Mouse (Mus musculus) lung, adult 10 weeks (tissue): ENCODE data around the gene Tuba1b. TPM values are rescaled to one million over a fixed set of nuclear protein-coding genes. Genes with fewer than 3 reads are reported as not detected.

Source experiments
- polyA plus RNA-seq: library from polyadenylated mRNA; stranded (reverse); fragments of 350-450 nt; fragmentation: Illumina TruSeq; extraction: RNeasy Lipid Tissue Mini Kit (QIAGEN cat#74804); gene quantifications from one replicate; pipeline ENCODE4 v1.2.3, GENCODE M21; 2014; ENCODE audit warnings: low read depth, low replicate concordance; ENCODE audit not compliant: insufficient read depth

The Tuba1b gene
- 632 TPM for polyA plus RNA-seq

DNA sequence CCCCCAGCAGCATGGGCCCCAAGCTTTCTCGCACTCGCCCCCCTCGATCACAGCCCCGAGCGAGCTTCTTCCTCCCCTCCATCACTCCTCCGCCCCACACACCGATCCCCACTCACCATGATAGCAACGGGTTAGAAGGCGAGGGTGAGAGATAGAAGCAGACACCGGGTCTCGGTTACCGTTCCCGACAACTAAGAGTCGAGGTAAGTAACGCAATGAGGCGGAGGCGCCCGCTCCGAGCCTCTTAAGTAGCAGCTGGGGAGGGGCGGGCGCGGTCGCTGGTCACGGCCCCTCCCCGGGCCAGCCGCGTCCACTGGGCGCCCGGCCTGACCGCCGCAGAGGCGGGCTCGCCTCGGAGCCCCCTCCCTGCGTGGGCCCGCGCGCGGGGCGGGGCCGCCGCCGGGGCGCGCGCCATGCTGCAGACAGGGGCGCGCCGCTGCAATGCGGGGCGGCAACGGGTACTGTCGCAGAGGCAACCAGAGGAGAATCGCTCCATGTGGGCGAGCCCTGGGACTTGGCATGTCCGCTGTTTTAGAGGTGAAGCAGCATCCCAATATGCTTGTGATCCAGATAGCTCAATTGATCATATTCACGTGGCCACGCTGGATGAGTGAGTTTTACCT, at the start of gene Tuba1b:
TSS of gene Tuba1b (minus strand) at position 349 of the 623 bp plus-strand sequence.

DNA sequence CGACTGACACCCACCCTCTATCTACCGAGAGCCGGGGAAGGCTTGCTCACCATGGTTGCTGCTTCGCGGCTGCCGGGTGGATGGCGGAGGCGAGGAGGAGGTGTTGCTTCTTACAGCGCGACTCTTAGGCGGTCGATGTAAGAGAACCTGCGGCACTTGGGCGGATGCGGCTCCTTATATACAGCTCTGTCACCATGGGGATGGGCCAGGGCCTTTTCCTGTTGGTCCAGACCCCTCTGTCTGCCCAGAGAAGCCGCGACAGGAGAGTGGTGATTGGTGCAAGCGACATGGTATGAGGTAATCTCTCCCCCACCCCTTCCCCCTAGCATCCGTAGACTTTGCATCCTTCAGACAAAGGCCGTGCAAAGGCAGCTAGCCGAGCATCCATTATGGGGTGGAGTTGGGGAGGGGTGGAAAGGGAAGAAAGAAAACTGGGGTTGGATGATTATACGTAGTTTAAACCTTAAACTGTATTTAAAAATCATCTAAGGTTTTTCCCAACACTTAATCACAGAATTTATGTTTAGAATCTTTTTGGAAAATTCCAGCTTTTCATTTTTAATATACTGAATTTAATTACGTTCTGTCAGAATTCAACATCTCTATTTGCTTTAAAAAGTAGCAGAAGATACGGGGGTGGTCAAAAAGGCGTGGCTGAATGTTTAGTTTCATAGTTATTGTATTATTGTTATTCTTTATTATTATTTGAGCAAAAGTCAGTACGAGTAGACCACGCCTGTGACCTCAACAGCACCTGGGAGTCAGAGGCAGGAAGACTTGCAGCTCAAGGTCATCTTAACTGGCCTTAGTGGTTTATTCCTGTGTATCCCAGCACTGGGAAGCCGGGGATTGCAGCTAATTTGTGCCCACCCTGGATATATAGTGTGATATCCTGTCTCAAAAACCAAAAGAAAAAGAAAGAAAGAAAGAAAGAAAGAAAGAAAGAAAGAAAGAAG, 19.3 kb upstream of the Tuba1b start, which contains the start of the genes Gm49450 and Tuba1a:
TSS of gene Gm49450 (minus strand) at position 151 of the 956 bp plus-strand sequence.
TSS of gene Tuba1a (minus strand) at position 303 of the 956 bp plus-strand sequence.

DNA sequence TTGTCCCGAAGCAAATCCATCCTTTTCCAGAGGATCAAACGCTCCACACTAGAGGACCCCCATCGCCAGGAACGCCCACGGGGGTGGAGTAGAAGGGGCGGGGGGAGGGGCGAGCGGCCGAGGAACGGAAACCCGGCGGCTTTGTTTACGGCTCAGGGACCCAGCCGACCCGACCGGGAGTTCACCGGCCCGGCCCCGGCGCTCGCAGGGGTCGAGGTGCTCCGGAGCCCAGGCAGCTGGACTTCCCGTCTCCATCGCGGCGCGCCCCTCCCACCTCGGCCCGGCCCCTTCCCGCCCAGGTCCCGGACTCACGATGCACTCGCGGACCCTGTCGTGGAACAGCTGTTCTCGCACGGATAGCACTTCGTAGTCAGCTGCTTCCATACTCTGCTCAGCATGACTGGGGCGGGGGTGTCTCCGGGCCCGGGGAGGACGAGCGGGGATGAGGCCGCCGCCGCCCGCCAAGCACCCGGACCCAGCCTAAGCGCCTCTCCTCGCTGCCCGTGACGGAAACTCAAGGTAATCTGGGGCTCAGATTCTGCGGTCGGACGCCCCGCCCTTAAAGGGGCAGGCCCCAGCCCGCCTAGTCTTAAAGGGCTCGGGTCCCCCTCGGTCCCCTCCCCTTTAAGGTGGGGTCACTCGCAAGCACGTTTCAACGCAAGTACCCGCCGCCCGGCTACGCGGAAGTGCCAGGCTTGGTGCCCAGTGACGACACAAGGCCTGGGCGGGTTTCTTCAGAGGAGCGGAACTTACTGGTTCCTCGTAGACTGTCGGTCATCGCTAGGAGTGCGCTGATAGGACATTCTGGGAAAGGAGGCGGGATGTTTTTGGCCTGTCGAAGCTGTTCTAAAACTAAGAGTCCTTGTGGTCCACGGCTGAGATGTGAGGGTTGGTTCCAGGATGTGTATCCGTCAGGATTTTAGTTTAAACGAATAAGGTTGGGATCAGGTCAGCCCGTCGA, 16.5 kb downstream of the Tuba1b start, which contains the start of gene Lmbr1l:
TSS of gene Lmbr1l (minus strand) at position 694 of the 961 bp plus-strand sequence.

DNA sequence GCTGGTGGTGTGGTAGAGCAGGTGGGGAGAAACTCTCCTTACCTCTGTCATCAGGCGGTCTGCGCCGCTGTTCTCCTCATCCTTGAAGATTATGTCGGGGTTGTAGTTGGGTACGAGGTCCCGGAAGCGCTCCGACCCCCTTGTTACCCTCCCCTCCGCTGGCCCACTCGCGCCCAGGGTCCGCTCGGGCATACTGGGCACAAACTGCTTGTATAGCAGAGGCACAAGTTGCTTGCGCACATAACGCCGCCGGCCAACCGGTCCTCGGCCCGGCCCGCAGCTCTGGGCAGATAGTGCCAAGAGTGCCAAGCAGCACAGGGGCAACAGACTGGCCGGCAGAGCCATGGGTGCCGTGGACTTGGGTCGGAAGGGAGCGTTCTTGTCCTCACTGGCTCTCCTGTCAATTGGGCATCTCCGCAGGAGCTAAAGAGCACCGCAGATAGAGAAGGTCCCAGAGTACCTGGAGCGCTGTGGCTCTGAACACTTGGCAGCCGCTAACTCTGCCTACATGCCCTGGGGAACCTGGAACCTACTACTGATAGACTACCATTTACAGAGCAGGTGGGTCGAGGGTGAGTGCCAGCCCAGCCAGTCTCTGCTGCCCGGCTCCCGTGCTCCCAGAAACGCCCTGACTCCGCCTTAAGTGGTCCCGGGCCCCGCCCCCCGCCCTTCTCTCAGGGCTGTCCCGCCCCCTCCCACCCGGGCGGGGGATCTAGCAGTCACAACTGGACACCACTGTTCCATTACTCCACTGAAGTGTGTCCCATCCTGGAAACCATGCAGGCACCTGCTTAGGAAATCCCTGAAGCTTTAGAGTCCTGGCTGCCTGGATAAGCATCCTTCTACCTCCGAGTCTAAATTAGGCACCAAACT, 36.2 kb downstream of the Tuba1b start, which contains the start of gene Dhh:
TSS of gene Dhh (minus strand) at position 613 of the 873 bp plus-strand sequence.

DNA sequence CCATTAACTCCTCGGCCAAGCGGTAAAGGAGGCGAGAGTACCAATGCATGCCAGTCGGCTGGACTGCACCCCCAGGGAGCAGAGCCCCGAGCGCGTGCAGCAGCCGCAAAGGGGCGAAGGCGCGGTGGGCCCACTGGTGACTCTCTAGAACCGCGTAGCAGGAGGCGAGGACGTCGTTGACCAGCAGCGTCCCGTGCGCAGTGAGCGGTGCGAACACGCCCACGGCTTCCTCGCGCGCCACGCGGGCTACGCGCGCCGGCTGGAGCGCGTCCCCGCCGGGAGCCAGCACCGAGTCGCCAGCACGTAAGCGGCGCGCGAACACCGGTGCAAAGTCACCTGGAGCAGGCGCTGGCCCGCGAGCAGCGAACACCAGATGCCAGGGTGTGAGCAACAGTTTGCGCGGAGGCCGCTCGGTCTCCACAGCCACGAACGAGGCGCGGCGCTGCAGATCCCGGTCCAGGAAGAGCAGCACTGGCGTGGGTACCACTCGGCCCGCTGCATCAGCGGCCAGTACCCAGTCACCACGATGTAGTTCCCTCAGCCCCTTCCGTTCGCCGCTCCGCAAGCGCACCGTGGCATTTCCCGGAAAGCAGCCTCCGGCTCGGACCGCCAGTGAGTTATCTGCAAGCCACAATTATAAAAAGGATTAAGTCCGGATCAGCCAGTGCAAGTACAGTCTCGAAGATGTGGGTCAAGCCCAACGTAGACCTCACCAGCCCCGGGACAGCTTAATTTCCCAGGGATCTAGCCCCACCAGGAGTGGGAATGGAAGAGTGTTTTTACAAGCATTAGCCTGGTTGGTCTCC, 40.2 kb downstream of the Tuba1b start, which contains the start of gene Rhebl1:
TSS of gene Rhebl1 (minus strand) at position 601 of the 806 bp plus-strand sequence.

Other genes starting within 250 kb of the Tuba1b start
- 5.9 TPM for gene Ccdc65, start 226.4 kb downstream of the Tuba1b start, polyA plus RNA-seq
- gene Fkbp11, start 206.4 kb downstream of the Tuba1b start, polyA plus RNA-seq: 13.6 TPM
- 49.4 TPM for gene Arf3, start 171.4 kb downstream of the Tuba1b start, polyA plus RNA-seq
- gene Wnt10b, start 156.4 kb downstream of the Tuba1b start, polyA plus RNA-seq: 4.1 TPM
- not detected for gene Wnt1, start 144.7 kb downstream of the Tuba1b start, polyA plus RNA-seq
- gene Ddn, start 125.1 kb downstream of the Tuba1b start, polyA plus RNA-seq: not detected
- 69.5 TPM for gene Prkag1, start 103.0 kb downstream of the Tuba1b start, polyA plus RNA-seq
- 9.1 TPM for gene Kmt2d, start 63.4 kb downstream of the Tuba1b start, polyA plus RNA-seq
- gene Rhebl1, start 40.0 kb downstream of the Tuba1b start, polyA plus RNA-seq: 6.3 TPM
- 0.99 TPM for gene Dhh, start 36.0 kb downstream of the Tuba1b start, polyA plus RNA-seq
- 16.5 TPM for gene Lmbr1l, start 16.3 kb downstream of the Tuba1b start, polyA plus RNA-seq
- not detected for gene Gm49450, start 19.0 kb upstream of the Tuba1b start, polyA plus RNA-seq
- gene Tuba1a, start 19.1 kb upstream of the Tuba1b start, polyA plus RNA-seq: 607 TPM
- gene Tuba1c, start 95.3 kb upstream of the Tuba1b start, polyA plus RNA-seq: 55.1 TPM
- gene Prph, start 120.6 kb upstream of the Tuba1b start, polyA plus RNA-seq: 0.48 TPM
- gene Troap, start 140.0 kb upstream of the Tuba1b start, polyA plus RNA-seq: 0.13 TPM
- gene C1ql4, start 153.3 kb upstream of the Tuba1b start, polyA plus RNA-seq: not detected
- gene Dnajc22, start 158.6 kb upstream of the Tuba1b start, polyA plus RNA-seq: 0.24 TPM
- gene Spats2, start 191.4 kb upstream of the Tuba1b start, polyA plus RNA-seq: 6.2 TPM